Mouse (Mus musculus): Measurements from ENCODE around the gene Ttc13. TPM values are rescaled to one million over a fixed set of nuclear protein-coding genes. Genes with fewer than 3 reads are reported as not detected.

The Ttc13 gene
- total and polyA plus RNA-seq, 3 experiments = 34.0 to 39.1 TPM; not detected in 1

DNA sequence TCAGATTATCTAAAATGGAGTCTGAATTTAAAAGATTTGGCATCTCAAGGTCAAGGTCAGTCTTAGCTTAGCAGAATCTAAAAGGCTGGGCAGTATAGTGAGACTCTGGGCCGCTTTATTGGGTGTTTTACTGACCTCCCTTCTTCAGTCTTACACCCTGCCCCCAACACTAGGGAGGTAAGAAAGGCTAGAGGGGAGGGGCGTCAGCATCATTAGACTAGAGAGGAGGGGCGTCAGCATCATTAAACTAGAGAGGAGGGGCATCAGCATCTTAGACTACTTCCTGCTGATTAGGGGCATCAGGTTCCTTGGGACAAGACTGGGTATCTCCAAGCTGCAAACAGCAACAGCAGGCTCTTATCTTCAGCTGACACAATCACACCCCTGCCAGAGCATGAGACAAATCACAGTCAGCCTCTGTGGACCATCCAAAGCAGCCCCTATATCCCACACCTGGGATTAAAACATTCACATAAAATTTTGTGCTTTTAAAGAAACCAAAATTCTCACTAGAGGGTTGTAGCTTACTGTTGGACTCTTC, 13.7 kb upstream of the Ttc13 start:
- H3K27ac ChIP-seq (ENCODE audit: control insufficient read depth, low read depth, low read length) = no peak overlapping the region
- H3K36me3 ChIP-seq (ENCODE audit: control insufficient read depth in 1 of 2, insufficient read depth in 2 of 2, low read length in 2 of 2) = peaks cover 0 to 2% of the 10 kb centered on the region in 2 experiments; a peak in 2 of 4 replicates
- DNase-seq (ENCODE audit: low read depth, low spot score) = no peak
- H3K79me2 ChIP-seq (ENCODE audit: control insufficient read depth, insufficient read depth, low read length, poor library complexity) = no peaks in the 10 kb centered on the region
- H3K4me1 ChIP-seq (ENCODE audit: control insufficient read depth in 1 of 2, insufficient read depth in 2 of 2, low read length in 2 of 2) = no peaks in the 10 kb centered on the region
- TF ChIP-seq USF1 (IDR thresholded peaks at IDR 0.05; ENCODE audit: low read depth, low read length) (no peak), TBP (IDR thresholded peaks at IDR 0.05; ENCODE audit: low read depth, low read length) (no peak), MAFK (IDR thresholded peaks at IDR 0.05; ENCODE audit: borderline replicate concordance, low read depth, low read length) (no peak), RCOR1 (IDR thresholded peaks at IDR 0.05; ENCODE audit: low read depth, low read length) (peak; percentile 74), KAT2A (conservative IDR thresholded peaks at IDR 0.05; ENCODE audit: low read depth, low read length) (no peak), TCF12 (IDR thresholded peaks at IDR 0.05; ENCODE audit: low read depth, low read length) (no peak), E2F4 (IDR thresholded peaks at IDR 0.05; ENCODE audit: borderline replicate concordance, low read depth, low read length) (no peak), CTCF (IDR thresholded peaks at IDR 0.05 in 2 of 3, conservative IDR thresholded peaks at IDR 0.05 in 1 of 3; ENCODE audit: control insufficient read depth in 1 of 3, insufficient read depth in 1 of 3, low read depth in 2 of 3, low read length in 3 of 3, poor library complexity in 1 of 3, severe bottlenecking in 1 of 3) (no peak), ZMIZ1 (IDR thresholded peaks at IDR 0.05; ENCODE audit: low read depth, low read length) (no peak), ZKSCAN1 (IDR thresholded peaks at IDR 0.05; ENCODE audit: low read depth, low read length) (no peak), JUND (IDR thresholded peaks at IDR 0.05; ENCODE audit: low read depth, low read length) (no peak), POLR2A (IDR thresholded peaks at IDR 0.05; ENCODE audit: control insufficient read depth in 1 of 2, insufficient read depth in 1 of 2, low read depth in 1 of 2, low read length in 2 of 2, poor library complexity in 1 of 2) (no peak), GABPA (IDR thresholded peaks at IDR 0.05; ENCODE audit: low read depth, low read length) (no peak), UBTF (IDR thresholded peaks at IDR 0.05; ENCODE audit: borderline replicate concordance, insufficient read depth, low read depth, low read length) (no peak), GATA1 (IDR thresholded peaks at IDR 0.05; ENCODE audit: low read depth, low read length) (peak; percentile 51; the same call in 1 of the 2 replicates), MAX (IDR thresholded peaks at IDR 0.05; ENCODE audit: low read length) (no peak)
- H3K9me3 ChIP-seq (replicated peaks; ENCODE audit: insufficient read depth, low read length) = no peaks in the 10 kb centered on the region
- H3K27me3 ChIP-seq (ENCODE audit: control insufficient read depth in 1 of 2, insufficient read depth in 2 of 2, low read length in 2 of 2) = no peaks in the 10 kb centered on the region
- H3K9ac ChIP-seq (ENCODE audit: control insufficient read depth, low read depth, low read length, poor library complexity, severe bottlenecking) = no peak overlapping the region
- no peak overlapping the region for H3K4me3 ChIP-seq (ENCODE audit: control insufficient read depth in 1 of 2, insufficient read depth in 1 of 2, low read depth in 2 of 2, low read length in 2 of 2)

DNA sequence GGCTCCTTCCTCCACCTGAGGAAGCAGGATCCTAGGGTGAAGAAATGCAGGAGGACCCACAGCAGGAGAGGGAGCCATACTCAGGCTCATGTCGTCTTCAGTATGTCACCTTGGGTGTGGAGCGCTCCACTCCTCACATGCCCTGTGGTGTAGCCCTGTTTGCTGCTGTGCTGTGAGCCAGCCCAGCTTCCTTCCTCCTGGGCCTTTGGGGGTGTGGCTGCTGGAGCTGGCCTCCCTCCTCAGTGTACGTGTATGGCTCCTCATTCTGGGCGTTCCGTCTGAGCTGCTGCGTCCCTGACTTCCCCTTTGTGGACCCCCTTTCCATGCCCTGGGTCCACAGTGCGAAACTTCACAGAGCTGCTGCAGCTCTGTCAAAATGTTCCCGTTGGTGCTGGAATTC, 11.0 kb upstream of the Ttc13 start:
- no peaks in the 10 kb centered on the region for H3K9me3 ChIP-seq (replicated peaks; ENCODE audit: insufficient read depth, low read length)
- H3K27ac ChIP-seq (ENCODE audit: control insufficient read depth, low read depth, low read length) = no peak overlapping the region
- H3K4me3 ChIP-seq (ENCODE audit: control insufficient read depth in 1 of 2, insufficient read depth in 1 of 2, low read depth in 2 of 2, low read length in 2 of 2) = no peak overlapping the region
- TF ChIP-seq ZKSCAN1 (IDR thresholded peaks at IDR 0.05; ENCODE audit: low read depth, low read length) (no peak), USF2 (IDR thresholded peaks at IDR 0.05; ENCODE audit: borderline replicate concordance in 1 of 2, insufficient read depth in 1 of 2, low read depth in 1 of 2, low read length in 2 of 2) (no peak), ZNF384 (IDR thresholded peaks at IDR 0.05; ENCODE audit: low read depth, low read length) (no peak), NRF1 (IDR thresholded peaks at IDR 0.05; ENCODE audit: insufficient read depth, low read depth, low read length, poor library complexity, severe bottlenecking) (no peak), GATA1 (IDR thresholded peaks at IDR 0.05; ENCODE audit: low read depth, low read length) (no peak), CHD2 (IDR thresholded peaks at IDR 0.05; ENCODE audit: low read length) (no peak), ZMIZ1 (IDR thresholded peaks at IDR 0.05; ENCODE audit: low read depth, low read length) (no peak), MXI1 (IDR thresholded peaks at IDR 0.05; ENCODE audit: low read depth, low read length) (no peak), E2F4 (IDR thresholded peaks at IDR 0.05; ENCODE audit: borderline replicate concordance, low read depth, low read length) (no peak), GABPA (IDR thresholded peaks at IDR 0.05; ENCODE audit: low read depth, low read length) (no peak), MAX (IDR thresholded peaks at IDR 0.05; ENCODE audit: low read length) (no peak), CHD1 (IDR thresholded peaks at IDR 0.05; ENCODE audit: low read depth, low read length) (no peak), TAL1 (IDR thresholded peaks at IDR 0.05; ENCODE audit: low read length) (no peak)
- no peaks in the 10 kb centered on the region for H3K79me2 ChIP-seq (ENCODE audit: control insufficient read depth, insufficient read depth, low read length, poor library complexity)
- peaks cover 0 to 4% of the 10 kb centered on the region in 2 experiments; a peak in 2 of 4 replicates for H3K36me3 ChIP-seq (ENCODE audit: control insufficient read depth in 1 of 2, insufficient read depth in 2 of 2, low read length in 2 of 2)
- no peaks in the 10 kb centered on the region for H3K4me1 ChIP-seq (ENCODE audit: control insufficient read depth in 1 of 2, insufficient read depth in 2 of 2, low read length in 2 of 2)
- no peak overlapping the region for H3K9ac ChIP-seq (ENCODE audit: control insufficient read depth, low read depth, low read length, poor library complexity, severe bottlenecking)
- H3K27me3 ChIP-seq (ENCODE audit: control insufficient read depth in 1 of 2, insufficient read depth in 2 of 2, low read length in 2 of 2) = no peaks in the 10 kb centered on the region
- DNase-seq (ENCODE audit: low read depth, low spot score) = no peak
